Mouse (Mus musculus) skeletal muscle tissue, adult 2 months (tissue): ENCODE measurements around the gene Rcor2.
A peak's percentile ranks its signal among the peaks of the same experiment; 100 is the strongest.

Experiments used
- DNase-seq: peaks from one replicate; pipeline ENCODE4 v3.0.0-alpha.2; 2012; ENCODE audit warnings: low read depth, low spot score

Gene Rcor2

GRCm38 (mm10) chr19:7267091-7267741 is at the start of gene Rcor2:
Gene Rcor2, plus strand, starts transcription at chr19:7267325.
- no peak for DNase-seq

GRCm38 (mm10) chr19:7217926-7218267 is 49.2 kb upstream of the Rcor2 start:
- no peak for DNase-seq

- DNase-seq: no peak
Measured at GRCm38 (mm10) chr19:7218753-7219152, 48.4 kb upstream of the Rcor2 start.

- DNase-seq: no peak
Measured at GRCm38 (mm10) chr19:7222196-7222595, 44.9 kb upstream of the Rcor2 start.

GRCm38 (mm10) chr19:7223488-7223887 is 43.6 kb upstream of the Rcor2 start:
- no peak for DNase-seq

GRCm38 (mm10) chr19:7224253-7224652 is 42.9 kb upstream of the Rcor2 start:
- DNase-seq: no peak

GRCm38 (mm10) chr19:7225096-7225690 is 41.9 kb upstream of the Rcor2 start:
- no peak for DNase-seq

GRCm38 (mm10) chr19:7226511-7226914 is 40.6 kb upstream of the Rcor2 start:
- no peak for DNase-seq

- DNase-seq: peak; percentile 69
Measured at GRCm38 (mm10) chr19:7234537-7235221, 32.4 kb upstream of the Rcor2 start.

- no peak for DNase-seq
Measured at GRCm38 (mm10) chr19:7235461-7235860, 31.7 kb upstream of the Rcor2 start.

GRCm38 (mm10) chr19:7236011-7236410 is 31.1 kb upstream of the Rcor2 start:
- DNase-seq: no peak

- DNase-seq: no peak
Measured at GRCm38 (mm10) chr19:7236742-7237141, 30.4 kb upstream of the Rcor2 start.

- no peak for DNase-seq
Measured at GRCm38 (mm10) chr19:7239574-7239973, 27.6 kb upstream of the Rcor2 start.

GRCm38 (mm10) chr19:7240291-7240690 is 26.8 kb upstream of the Rcor2 start:
- DNase-seq: no peak

- peak; percentile 94 for DNase-seq
Measured at GRCm38 (mm10) chr19:7240782-7241690, 26.1 kb upstream of the Rcor2 start, which contains the start of gene Naa40. Gene Naa40, minus strand, starts transcription at chr19:7241183.

GRCm38 (mm10) chr19:7246021-7246420 is 21.1 kb upstream of the Rcor2 start:
- DNase-seq: no peak

GRCm38 (mm10) chr19:7257881-7258280 is 9.2 kb upstream of the Rcor2 start:
- DNase-seq: no peak

GRCm38 (mm10) chr19:7261476-7261875 is 5.6 kb upstream of the Rcor2 start:
- DNase-seq: no peak

- no peak for DNase-seq
Measured at GRCm38 (mm10) chr19:7261964-7262363, 5.2 kb upstream of the Rcor2 start.

GRCm38 (mm10) chr19:7262592-7262991 is 4.5 kb upstream of the Rcor2 start:
- DNase-seq: no peak

- DNase-seq: peak; percentile 63
Measured at GRCm38 (mm10) chr19:7264088-7264765, 2.9 kb upstream of the Rcor2 start.
